Mouse (Mus musculus) embryonic facial prominence, embryonic 15.5 days (tissue): ENCODE data around the gene Ly9. TPM values are rescaled to one million over a fixed set of nuclear protein-coding genes. Genes with fewer than 3 reads are reported as not detected.

Experiments
- ATAC-seq: fragments of 200-750 bp; cut with Nextera tagmentation; 2 replicates; pipeline ENCODE4 v1.8.0; 2017; ENCODE audit warnings: low read depth, moderate TSS enrichment; ENCODE audit not compliant: insufficient number of reproducible peaks, low FRiP score, low TSS enrichment
- H3K27ac ChIP-seq: fragments of 300-500 bp; sonication (generic); replicated peaks from 2 replicates; pipeline ENCODE4 v1.5.1; 2015; ENCODE audit warnings: mild to moderate bottlenecking, inconsistent platforms
- H3K27me3 ChIP-seq: fragments of 300-500 bp; sonication (generic); 2 replicates; pipeline ENCODE4 v1.6.1; 2015; ENCODE audit warnings: inconsistent platforms
- H3K36me3 ChIP-seq: fragments of 300-500 bp; sonication (generic); 2 replicates; pipeline ENCODE4 v1.6.1; 2015; ENCODE audit warnings: mild to moderate bottlenecking, inconsistent platforms
- H3K4me1 ChIP-seq: fragments of 300-500 bp; sonication (generic); 2 replicates; pipeline ENCODE4 v1.6.1; 2015; ENCODE audit warnings: inconsistent platforms
- H3K4me2 ChIP-seq: fragments of 300-500 bp; sonication (generic); replicated peaks from 2 replicates; pipeline ENCODE4 v1.6.1; 2015; ENCODE audit warnings: mild to moderate bottlenecking, inconsistent platforms
- H3K4me3 ChIP-seq: fragments of 300-500 bp; sonication (generic); replicated peaks from 2 replicates; pipeline ENCODE4 v1.5.1; 2015; ENCODE audit warnings: mild to moderate bottlenecking, inconsistent platforms
- H3K9ac ChIP-seq: fragments of 300-500 bp; sonication (generic); 2 replicates; pipeline ENCODE4 v1.6.1; 2015; ENCODE audit warnings: inconsistent platforms
- H3K9me3 ChIP-seq: fragments of 300-500 bp; sonication (generic); replicated peaks from 2 replicates; pipeline ENCODE4 v1.6.1; 2016; ENCODE audit warnings: inconsistent platforms
- WGBS: fragments of 180-500 bp; shearing (Covaris S2); methylation state at CpG from one replicate; pipeline ENCODE4 v1.1.7; 2015; 5-methylcytosine and 5-hydroxymethylcytosine counted together
- polyA plus RNA-seq: library from polyadenylated mRNA; unstranded; fragments of >200 nt; fragmentation: Nextera tagmentation; extraction: Ambion mirVana; gene quantifications from 2 replicates; pipeline ENCODE4 v1.2.1, GENCODE M21; 2015

Ly9 gene
- polyA plus RNA-seq, 1 experiment from 2014 or later = 0.84 TPM

DNA sequence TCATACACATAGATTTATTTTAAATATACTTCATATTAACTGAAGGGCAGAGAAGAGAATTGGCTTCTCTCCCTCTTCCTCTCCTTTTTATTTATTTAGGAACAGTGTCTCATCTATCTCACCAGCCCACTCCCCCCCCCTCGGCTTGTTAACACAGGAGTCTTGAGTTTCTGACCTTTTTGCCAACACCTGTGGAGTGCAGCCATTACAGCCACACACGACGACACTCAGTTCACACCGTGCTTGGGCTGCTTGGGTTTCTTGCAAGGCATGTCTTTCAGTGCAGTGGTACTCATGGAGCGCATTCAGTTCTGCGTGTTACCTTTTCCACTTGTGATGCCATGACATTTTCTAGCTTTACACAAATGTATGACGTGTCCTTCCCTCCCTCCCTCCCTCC is 22.8 kb upstream of the Ly9 start:
- Histone ChIP-seq H3K9ac (no peak overlapping the region), H3K4me1 (no peaks in the 10 kb centered on the region), H3K4me3 (no peak overlapping the region), H3K4me2 (no peak overlapping the region), H3K27ac (no peak overlapping the region), H3K27me3 (no peaks in the 10 kb centered on the region), H3K36me3 (no peaks in the 10 kb centered on the region), H3K9me3 (no peaks in the 10 kb centered on the region)
- WGBS = 75% methylated on average over 7 of the region's 7 CpGs
- ATAC-seq = no peak

DNA sequence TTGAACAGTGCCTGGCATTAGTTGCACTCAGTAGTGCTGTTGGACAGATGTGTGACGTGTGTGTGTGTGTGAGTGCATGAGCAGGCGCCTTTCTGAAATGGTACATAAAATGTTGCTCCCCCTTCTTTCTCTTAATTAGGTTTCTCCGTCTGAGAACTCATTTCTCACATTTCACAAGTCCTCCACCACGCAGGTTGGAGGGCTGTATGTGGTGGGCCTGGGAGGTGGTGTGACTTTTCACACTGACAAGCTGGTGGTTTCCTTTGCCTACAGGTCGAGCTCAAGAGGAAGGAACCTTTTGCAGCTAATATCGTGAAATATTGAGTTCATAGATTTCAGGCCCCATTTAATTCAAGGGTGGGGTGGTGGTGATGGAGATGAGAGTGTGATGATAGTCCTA is 22.0 kb upstream of the Ly9 start:
- Histone ChIP-seq H3K27ac (no peak overlapping the region), H3K4me3 (no peak overlapping the region), H3K4me2 (no peak overlapping the region), H3K27me3 (no peaks in the 10 kb centered on the region), H3K9ac (no peak overlapping the region), H3K9me3 (no peaks in the 10 kb centered on the region), H3K36me3 (no peaks in the 10 kb centered on the region), H3K4me1 (no peaks in the 10 kb centered on the region)
- no peak for ATAC-seq
- 65% methylated on average over 6 of the region's 6 CpGs for WGBS

DNA sequence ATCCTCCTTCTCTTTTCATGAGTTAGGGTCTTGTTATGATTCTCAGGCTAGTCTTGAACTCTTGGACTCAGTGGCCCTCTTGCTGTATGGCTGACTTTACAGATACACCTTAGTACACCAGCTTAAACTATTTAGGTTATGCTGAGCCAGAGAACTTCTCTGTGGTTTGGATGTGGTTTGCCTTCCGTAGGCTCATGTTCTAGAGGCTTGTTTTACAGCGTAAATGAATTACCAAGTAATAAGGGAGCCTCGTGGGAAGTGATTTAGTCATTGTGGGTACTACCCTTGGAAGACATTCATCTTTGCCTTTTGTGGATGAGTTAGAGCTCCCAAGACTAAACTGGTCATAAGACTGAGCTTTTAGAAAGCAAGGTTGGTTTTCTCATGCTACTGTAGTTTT is 20.6 kb upstream of the Ly9 start:
- no peaks in the 10 kb centered on the region for H3K36me3 ChIP-seq
- WGBS = 70% methylated on average over 3 of the region's 3 CpGs
- no peak overlapping the region for H3K4me2 ChIP-seq
- H3K4me3 ChIP-seq = no peak overlapping the region
- no peak overlapping the region for H3K27ac ChIP-seq
- no peak overlapping the region for H3K9ac ChIP-seq
- H3K9me3 ChIP-seq = no peaks in the 10 kb centered on the region
- ATAC-seq = no peak
- no peaks in the 10 kb centered on the region for H3K4me1 ChIP-seq
- H3K27me3 ChIP-seq = no peaks in the 10 kb centered on the region

DNA sequence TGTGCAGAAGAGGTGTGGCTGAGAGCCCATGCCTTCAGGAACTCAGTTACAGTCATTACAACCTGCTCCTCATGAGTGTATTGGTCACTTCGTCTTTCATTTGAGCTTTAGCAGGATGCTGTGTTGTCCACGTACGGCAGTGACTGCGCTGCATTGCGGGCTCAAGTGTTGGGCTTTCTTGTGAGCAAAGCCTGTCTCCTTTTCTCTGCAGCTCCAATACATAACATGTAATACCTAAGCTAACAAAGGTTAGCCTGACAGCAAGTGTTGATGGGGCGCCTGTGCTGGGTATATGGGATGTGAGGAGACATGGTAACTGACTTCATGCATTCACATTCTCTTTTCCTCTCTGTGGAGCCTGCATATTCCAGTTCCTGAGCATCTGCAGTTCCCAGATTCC is 12.9 kb upstream of the Ly9 start:
- no peak for ATAC-seq
- Histone ChIP-seq H3K4me3 (no peak overlapping the region), H3K9me3 (no peaks in the 10 kb centered on the region), H3K4me2 (no peak overlapping the region), H3K27me3 (no peaks in the 10 kb centered on the region), H3K9ac (no peak overlapping the region), H3K4me1 (no peaks in the 10 kb centered on the region), H3K27ac (no peak overlapping the region), H3K36me3 (no peaks in the 10 kb centered on the region)
- 90% methylated on average over 6 of the region's 6 CpGs for WGBS

DNA sequence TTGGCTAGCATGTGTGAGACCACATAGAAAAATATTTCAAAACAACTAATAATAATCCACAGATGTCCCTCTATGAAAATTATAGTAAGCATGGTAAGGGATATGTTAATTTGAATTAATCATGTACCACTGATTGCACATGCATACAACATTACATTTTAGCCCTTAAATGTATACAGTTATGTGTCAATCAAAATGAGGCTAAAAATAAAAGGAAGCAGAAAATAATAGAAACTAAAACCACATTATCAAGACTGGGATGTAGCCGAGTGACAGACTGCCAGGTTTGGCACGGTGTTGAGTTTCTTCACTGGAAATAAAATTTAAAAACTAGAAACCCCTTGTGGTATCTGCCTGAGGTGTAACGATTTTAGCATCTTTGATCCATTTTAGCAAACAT is 12.4 kb upstream of the Ly9 start:
- Histone ChIP-seq H3K4me3 (no peak overlapping the region), H3K27ac (no peak overlapping the region), H3K4me2 (no peak overlapping the region), H3K9me3 (no peaks in the 10 kb centered on the region), H3K9ac (no peak overlapping the region), H3K27me3 (no peaks in the 10 kb centered on the region), H3K36me3 (no peaks in the 10 kb centered on the region), H3K4me1 (no peaks in the 10 kb centered on the region)
- 67% methylated on average over 3 of the region's 3 CpGs for WGBS
- ATAC-seq = no peak

DNA sequence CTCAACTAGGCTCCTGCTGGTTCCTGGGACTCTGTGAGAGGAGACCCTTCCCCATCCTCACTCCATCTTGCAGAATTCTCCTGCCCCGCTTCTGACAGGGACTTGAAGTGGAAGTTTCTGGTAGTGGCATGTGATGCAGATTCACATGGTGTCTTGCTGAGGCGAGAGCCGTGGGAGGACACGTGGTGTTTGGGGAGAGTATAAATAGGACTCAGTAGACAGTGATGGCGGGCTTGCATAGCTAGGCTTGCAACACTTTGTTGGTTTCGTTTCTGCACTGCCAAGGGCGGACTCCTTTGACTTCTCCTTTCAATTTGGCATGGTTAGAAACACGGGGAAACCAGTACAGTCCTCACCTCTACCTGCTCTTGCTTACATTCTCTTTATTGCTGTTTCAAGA is 11.8 kb upstream of the Ly9 start:
- WGBS = 85% methylated on average over 8 of the region's 8 CpGs
- no peak for ATAC-seq
- H3K27ac ChIP-seq = no peak overlapping the region
- no peaks in the 10 kb centered on the region for H3K4me1 ChIP-seq
- no peak overlapping the region for H3K4me2 ChIP-seq
- H3K27me3 ChIP-seq = no peaks in the 10 kb centered on the region
- H3K36me3 ChIP-seq = no peaks in the 10 kb centered on the region
- no peaks in the 10 kb centered on the region for H3K9me3 ChIP-seq
- no peak overlapping the region for H3K9ac ChIP-seq
- no peak overlapping the region for H3K4me3 ChIP-seq

DNA sequence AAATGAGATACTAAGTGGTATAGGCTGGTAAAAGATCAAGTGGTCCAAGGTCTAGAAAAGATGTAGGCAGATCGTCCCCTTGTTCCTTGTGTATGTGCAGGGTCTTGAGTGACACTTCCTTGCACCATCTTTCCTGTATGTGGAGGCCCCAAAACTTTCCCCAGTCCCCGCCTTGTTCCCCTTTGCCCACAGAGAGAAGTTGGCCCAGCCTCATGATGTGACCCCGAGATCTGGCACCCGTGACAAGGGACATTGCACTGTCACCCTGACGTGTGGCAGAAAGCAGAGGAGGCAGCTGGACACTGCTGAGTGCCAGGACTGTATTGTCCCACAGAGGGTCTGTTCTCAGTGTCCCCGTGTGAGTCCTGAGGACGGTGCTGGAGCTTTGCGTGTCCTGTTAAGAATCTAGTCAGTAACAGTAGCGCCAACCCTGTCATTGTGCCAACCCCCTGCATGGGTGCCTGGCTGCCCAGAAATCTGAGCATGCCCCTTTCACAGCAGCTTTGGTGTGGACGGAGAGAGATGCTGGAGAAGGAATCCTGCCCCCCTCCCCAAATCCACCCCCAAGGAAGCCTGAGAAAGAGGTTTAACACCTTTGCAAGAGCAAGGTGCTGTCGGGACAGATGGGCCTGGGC is 9.8 kb upstream of the Ly9 start:
- Histone ChIP-seq H3K9ac (no peak overlapping the region), H3K9me3 (no peaks in the 10 kb centered on the region), H3K27ac (no peak overlapping the region), H3K4me3 (no peak overlapping the region), H3K4me2 (no peak overlapping the region), H3K4me1 (no peaks in the 10 kb centered on the region), H3K36me3 (no peaks in the 10 kb centered on the region), H3K27me3 (no peaks in the 10 kb centered on the region)
- 81% methylated on average over 11 of the region's 11 CpGs for WGBS
- no peak for ATAC-seq

DNA sequence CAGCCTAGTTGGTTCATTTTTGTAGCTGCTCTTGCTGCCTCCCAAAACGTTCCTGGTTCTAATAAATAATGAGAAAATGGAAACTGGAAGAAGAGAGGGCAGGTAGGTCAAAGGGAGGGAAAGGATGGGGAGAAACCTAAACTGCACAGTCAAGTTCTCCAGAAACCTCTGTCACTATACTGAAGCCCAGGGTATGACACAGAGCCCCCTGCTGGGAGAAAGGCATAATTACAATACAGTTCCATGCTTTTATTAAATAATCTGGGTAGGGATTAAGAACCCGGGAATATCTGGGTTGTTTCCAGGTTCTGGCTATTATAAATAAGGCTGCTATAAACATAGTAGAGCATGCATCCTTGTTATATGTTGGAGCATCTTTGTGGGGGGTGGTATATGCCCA is 6.8 kb upstream of the Ly9 start:
- ATAC-seq = no peak
- Histone ChIP-seq H3K9ac (no peak overlapping the region), H3K4me1 (no peaks in the 10 kb centered on the region), H3K9me3 (no peaks in the 10 kb centered on the region), H3K4me2 (no peak overlapping the region), H3K36me3 (no peaks in the 10 kb centered on the region), H3K27me3 (no peaks in the 10 kb centered on the region), H3K4me3 (no peak overlapping the region), H3K27ac (no peak overlapping the region)
- WGBS = 41% methylated on average over 2 of the region's 2 CpGs

DNA sequence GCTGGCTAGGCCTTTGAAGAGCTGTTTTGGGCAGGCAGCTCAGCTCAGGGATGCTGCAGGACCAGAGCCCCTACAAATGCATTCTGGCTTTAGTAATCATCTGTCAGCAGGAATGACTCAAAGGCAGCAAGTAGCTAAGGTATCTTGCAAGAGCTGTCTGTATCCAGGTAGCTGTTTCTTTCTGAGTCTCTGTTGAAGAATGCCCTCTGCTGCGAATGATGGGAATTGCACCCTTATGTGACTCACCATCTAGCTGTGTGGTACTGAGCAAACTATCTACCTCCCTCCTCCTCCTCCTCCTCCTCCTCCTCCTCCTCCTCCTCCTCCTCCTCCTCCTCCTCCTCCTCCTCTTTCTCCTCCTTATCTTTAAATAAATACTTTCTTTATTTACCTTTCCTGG is 3.6 kb upstream of the Ly9 start:
- Histone ChIP-seq H3K4me2 (no peak overlapping the region), H3K9ac (no peak overlapping the region), H3K36me3 (no peaks in the 10 kb centered on the region), H3K27me3 (no peaks in the 10 kb centered on the region), H3K27ac (no peak overlapping the region), H3K4me1 (no peaks in the 10 kb centered on the region), H3K9me3 (no peaks in the 10 kb centered on the region), H3K4me3 (no peak overlapping the region)
- 28% methylated on average over 1 of the region's 1 CpGs for WGBS
- ATAC-seq = no peak

DNA sequence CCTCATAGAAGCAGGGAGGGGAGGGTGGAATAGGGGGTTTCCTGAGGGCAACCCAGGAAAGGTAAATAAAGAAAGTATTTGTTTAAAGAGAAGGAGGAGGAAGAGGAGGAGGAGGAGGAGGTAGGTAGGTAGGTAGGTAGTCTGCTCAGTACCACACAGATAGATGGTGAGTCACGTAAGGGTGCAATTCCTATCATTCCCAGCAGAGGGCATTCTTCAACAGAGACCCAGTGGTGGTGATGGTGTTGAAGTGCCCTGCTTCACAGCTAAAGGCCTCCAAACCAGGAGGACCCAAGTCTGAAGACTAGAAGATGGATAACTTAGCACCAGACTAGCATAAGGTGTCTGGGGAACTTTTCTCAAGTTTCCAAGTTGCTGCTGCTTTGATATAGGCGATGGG is 2.8 kb upstream of the Ly9 start:
- Histone ChIP-seq H3K9me3 (no peaks in the 10 kb centered on the region), H3K4me3 (no peak overlapping the region), H3K4me1 (no peaks in the 10 kb centered on the region), H3K27me3 (no peaks in the 10 kb centered on the region), H3K9ac (no peak overlapping the region), H3K36me3 (no peaks in the 10 kb centered on the region), H3K4me2 (no peak overlapping the region), H3K27ac (no peak overlapping the region)
- ATAC-seq = no peak
- WGBS = 84% methylated on average over 2 of the region's 2 CpGs

DNA sequence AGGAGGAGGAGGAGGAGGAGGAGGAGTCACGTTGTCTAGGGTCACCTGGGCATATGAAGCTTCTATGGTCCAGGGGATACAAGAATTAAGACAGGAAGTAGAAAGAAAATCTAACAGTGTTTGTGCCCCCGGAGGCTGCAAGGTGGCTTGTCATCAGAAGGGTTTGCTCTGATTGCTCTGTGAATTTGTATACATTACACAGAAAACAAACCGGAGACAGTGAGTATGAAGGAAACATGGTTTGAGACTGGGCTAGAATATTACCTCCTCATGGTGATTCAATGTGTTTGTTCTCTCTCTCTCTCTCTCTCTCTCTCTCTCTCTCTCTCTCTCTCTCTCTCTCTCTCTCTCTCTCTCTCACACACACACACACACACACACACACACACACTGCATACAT is 554 bp downstream of the Ly9 start:
- Histone ChIP-seq H3K9ac (no peak overlapping the region), H3K4me2 (no peak overlapping the region), H3K36me3 (no peaks in the 10 kb centered on the region), H3K4me3 (no peak overlapping the region), H3K9me3 (no peaks in the 10 kb centered on the region), H3K27ac (no peak overlapping the region), H3K4me1 (no peaks in the 10 kb centered on the region), H3K27me3 (no peaks in the 10 kb centered on the region)
- no peak for ATAC-seq
- WGBS = 74% methylated on average over 3 of the region's 3 CpGs

DNA sequence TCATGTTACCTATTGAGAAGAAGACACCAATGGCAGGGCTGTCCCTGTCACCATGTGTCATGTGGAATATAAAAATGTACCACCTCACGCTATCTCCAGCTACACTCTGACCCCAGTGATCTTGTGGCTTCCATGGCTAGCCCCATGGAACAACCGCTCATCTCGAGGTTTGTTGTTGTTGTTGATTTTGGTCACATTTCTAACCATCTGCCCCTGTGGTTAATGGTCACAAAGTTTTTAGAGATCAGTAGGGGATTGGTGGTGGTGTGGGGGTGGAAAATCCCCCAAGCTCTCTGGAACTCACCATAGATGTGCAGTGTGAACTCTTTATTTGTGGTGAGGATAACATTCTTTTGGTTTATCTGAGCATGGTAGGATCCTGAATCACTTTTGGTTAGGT is 2.5 kb downstream of the Ly9 start:
- H3K27ac ChIP-seq = no peak overlapping the region
- no peaks in the 10 kb centered on the region for H3K27me3 ChIP-seq
- H3K9me3 ChIP-seq = no peaks in the 10 kb centered on the region
- H3K4me3 ChIP-seq = no peak overlapping the region
- WGBS = 85% methylated on average over 3 of the region's 3 CpGs
- ATAC-seq = no peak
- no peak overlapping the region for H3K4me2 ChIP-seq
- no peak overlapping the region for H3K9ac ChIP-seq
- H3K4me1 ChIP-seq = no peaks in the 10 kb centered on the region
- no peaks in the 10 kb centered on the region for H3K36me3 ChIP-seq
